Mouse (Mus musculus): ENCODE results near the gene Lats1. TPM values are rescaled to one million over a fixed set of nuclear protein-coding genes. Genes with fewer than 3 reads are reported as not detected.

The Lats1 gene
- polyA plus RNA-seq, 1 experiment from 2014 or later = 2.5 TPM

- Histone ChIP-seq H3K4me3 (ENCODE audit: low read depth, low read length) (peak overlapping the region; percentile 98), H3K27ac (ENCODE audit: low read depth) (peak overlapping the region; percentile 98), H3K27me3 (ENCODE audit: insufficient read depth, low read length) (no peaks in the 10 kb centered on the region), H3K4me1 (ENCODE audit: insufficient read depth) (peaks cover 36% of the 10 kb centered on the region), H3K4me2 (ENCODE audit: low read depth, low read length) (peak overlapping the region; percentile 94), H3K36me3 (replicated peaks; ENCODE audit: insufficient read depth, low read length) (peaks cover 14% of the 10 kb centered on the region), H3K9ac (replicated peaks) (peak overlapping the region; percentile 92), H3K9me3 (ENCODE audit: low read length) (no peaks in the 10 kb centered on the region)
- DNase-seq = peak; percentile 76
- under 1% methylated on average over 56 of the region's 64 CpGs for WGBS (ENCODE audit: insufficient replicate concordance)
- TF ChIP-seq EP300 (IDR thresholded peaks at IDR 0.05; ENCODE audit: low read depth) (no peak), CTCF (IDR thresholded peaks at IDR 0.05; ENCODE audit: low read depth) (peak; percentile 51)
- peak; percentile 87 for ATAC-seq
Observed at GRCm38 (mm10) chr10:7681343-7682025, 470 bp downstream of the Lats1 start.

DNA sequence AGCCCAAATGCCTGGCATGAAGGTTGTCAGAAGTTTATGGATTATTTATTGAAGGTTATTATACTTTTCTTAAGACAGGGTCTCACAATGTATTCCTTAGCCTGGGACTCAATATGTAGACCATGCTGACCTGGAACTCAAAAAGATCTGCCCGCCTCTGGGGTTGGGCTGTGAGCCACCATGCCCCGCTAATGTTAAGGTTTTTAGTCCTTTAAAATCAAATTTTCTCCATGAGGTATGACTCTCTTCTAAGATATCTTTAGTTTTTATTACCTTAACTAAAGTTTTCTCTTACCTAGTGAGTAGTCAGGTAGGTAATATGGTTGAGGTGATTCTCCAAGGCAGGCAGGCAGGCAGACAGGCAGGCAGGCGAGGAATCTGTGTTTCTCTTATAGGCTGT lies 1.2 kb downstream of the Lats1 start:
- TF ChIP-seq CTCF (IDR thresholded peaks at IDR 0.05; ENCODE audit: low read depth) (no peak), EP300 (IDR thresholded peaks at IDR 0.05; ENCODE audit: low read depth) (no peak)
- H3K4me2 ChIP-seq (ENCODE audit: low read depth, low read length) = peak overlapping the region; percentile 94
- H3K36me3 ChIP-seq (replicated peaks; ENCODE audit: insufficient read depth, low read length) = peaks cover 10% of the 10 kb centered on the region
- ATAC-seq (no peak), DNase-seq (no peak)
- peak overlapping the region; percentile 92 for H3K9ac ChIP-seq (replicated peaks)
- WGBS (ENCODE audit: insufficient replicate concordance) = 43% methylated on average over 3 of the region's 3 CpGs
- H3K27me3 ChIP-seq (ENCODE audit: insufficient read depth, low read length) = no peaks in the 10 kb centered on the region
- peak overlapping the region; percentile 98 for H3K4me3 ChIP-seq (ENCODE audit: low read depth, low read length)
- H3K4me1 ChIP-seq (ENCODE audit: insufficient read depth) = peaks cover 41% of the 10 kb centered on the region
- H3K9me3 ChIP-seq (ENCODE audit: low read length) = no peaks in the 10 kb centered on the region
- peak overlapping the region; percentile 98 for H3K27ac ChIP-seq (ENCODE audit: low read depth)

GRCm38 (mm10) chr10:7686902-7687301 lies 5.9 kb downstream of the Lats1 start:
- WGBS (ENCODE audit: insufficient replicate concordance) = 60% methylated on average over 6 of the region's 6 CpGs
- no peak overlapping the region for H3K4me2 ChIP-seq (ENCODE audit: low read depth, low read length)
- no peak overlapping the region for H3K27ac ChIP-seq (ENCODE audit: low read depth)
- H3K9ac ChIP-seq (replicated peaks) = no peak overlapping the region
- DNase-seq = no peak
- H3K4me3 ChIP-seq (ENCODE audit: low read depth, low read length) = no peak overlapping the region
- TF ChIP-seq EP300 (IDR thresholded peaks at IDR 0.05; ENCODE audit: low read depth) (no peak), CTCF (IDR thresholded peaks at IDR 0.05; ENCODE audit: low read depth) (no peak)
- H3K4me1 ChIP-seq (ENCODE audit: insufficient read depth) = peaks cover 29% of the 10 kb centered on the region
- peaks cover 8% of the 10 kb centered on the region for H3K36me3 ChIP-seq (replicated peaks; ENCODE audit: insufficient read depth, low read length)
- H3K9me3 ChIP-seq (ENCODE audit: low read length) = no peaks in the 10 kb centered on the region
- no peak for ATAC-seq
- no peaks in the 10 kb centered on the region for H3K27me3 ChIP-seq (ENCODE audit: insufficient read depth, low read length)

DNA sequence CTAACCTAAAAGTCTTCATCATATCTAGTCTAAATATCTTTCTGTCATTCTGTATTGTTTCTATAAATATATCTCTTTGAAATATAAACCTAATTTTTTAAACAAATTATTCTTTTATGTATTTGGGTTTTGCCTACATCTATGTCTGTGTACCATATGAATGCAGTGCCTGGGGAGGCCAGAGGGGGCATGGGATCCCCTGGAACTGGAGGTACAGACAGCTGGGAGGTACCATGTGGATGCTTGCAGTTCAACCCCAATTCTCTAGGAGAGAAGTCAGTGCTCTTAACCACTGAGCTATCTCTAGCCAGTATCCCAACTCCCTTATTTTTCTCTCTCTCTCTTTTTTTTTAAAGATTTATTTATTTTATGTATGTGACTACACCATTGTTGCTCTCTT lies 14.3 kb downstream of the Lats1 start:
- Histone ChIP-seq H3K4me1 (ENCODE audit: insufficient read depth) (no peaks in the 10 kb centered on the region), H3K9ac (replicated peaks) (no peak overlapping the region), H3K27me3 (ENCODE audit: insufficient read depth, low read length) (no peaks in the 10 kb centered on the region), H3K4me2 (ENCODE audit: low read depth, low read length) (no peak overlapping the region), H3K4me3 (ENCODE audit: low read depth, low read length) (no peak overlapping the region), H3K9me3 (ENCODE audit: low read length) (no peaks in the 10 kb centered on the region), H3K36me3 (replicated peaks; ENCODE audit: insufficient read depth, low read length) (peaks cover 69% of the 10 kb centered on the region), H3K27ac (ENCODE audit: low read depth) (no peak overlapping the region)
- DNase-seq = no peak
- 0 out of 2 replicates have a peak, but pooled peaks have one; percentile 59 for ATAC-seq
- TF ChIP-seq EP300 (IDR thresholded peaks at IDR 0.05; ENCODE audit: low read depth) (no peak), CTCF (IDR thresholded peaks at IDR 0.05; ENCODE audit: low read depth) (peak; percentile 38)

DNA sequence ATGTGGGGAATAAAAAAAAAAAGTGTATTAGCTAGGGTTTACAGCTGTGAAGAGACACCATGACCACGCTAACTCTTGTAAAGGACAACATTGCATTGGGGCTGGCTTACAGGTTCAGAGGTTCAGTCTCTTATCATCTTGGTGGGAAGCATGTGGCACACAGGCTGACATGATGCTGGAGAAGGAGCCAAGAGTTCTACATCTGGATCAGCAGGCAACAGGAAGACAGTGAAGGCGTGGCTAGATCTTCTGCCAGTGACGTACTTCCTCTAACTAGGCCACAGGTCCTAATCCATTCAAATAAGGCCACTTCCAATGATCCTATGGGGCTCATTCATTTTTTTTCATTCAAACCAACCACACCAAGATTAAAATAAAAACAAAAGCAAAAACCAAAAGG lies 19.1 kb downstream of the Lats1 start:
- H3K9me3 ChIP-seq (ENCODE audit: low read length) = no peaks in the 10 kb centered on the region
- H3K27ac ChIP-seq (ENCODE audit: low read depth) = no peak overlapping the region
- H3K4me3 ChIP-seq (ENCODE audit: low read depth, low read length) = no peak overlapping the region
- H3K4me2 ChIP-seq (ENCODE audit: low read depth, low read length) = no peak overlapping the region
- peaks cover 80% of the 10 kb centered on the region for H3K36me3 ChIP-seq (replicated peaks; ENCODE audit: insufficient read depth, low read length)
- no peak for TF ChIP-seq CTCF (IDR thresholded peaks at IDR 0.05; ENCODE audit: low read depth)
- WGBS (ENCODE audit: insufficient replicate concordance) = 58% methylated on average over 3 of the region's 3 CpGs
- ATAC-seq (no peak), DNase-seq (no peak)
- no peaks in the 10 kb centered on the region for H3K27me3 ChIP-seq (ENCODE audit: insufficient read depth, low read length)
- H3K4me1 ChIP-seq (ENCODE audit: insufficient read depth) = no peaks in the 10 kb centered on the region
- no peak overlapping the region for H3K9ac ChIP-seq (replicated peaks)

GRCm38 (mm10) chr10:7702586-7702985 lies 21.6 kb downstream of the Lats1 start:
- Histone ChIP-seq H3K9ac (replicated peaks) (no peak overlapping the region), H3K4me3 (ENCODE audit: low read depth, low read length) (no peak overlapping the region), H3K27ac (ENCODE audit: low read depth) (no peak overlapping the region), H3K36me3 (replicated peaks; ENCODE audit: insufficient read depth, low read length) (peaks cover 81% of the 10 kb centered on the region), H3K4me1 (ENCODE audit: insufficient read depth) (no peaks in the 10 kb centered on the region), H3K27me3 (ENCODE audit: insufficient read depth, low read length) (no peaks in the 10 kb centered on the region), H3K4me2 (ENCODE audit: low read depth, low read length) (no peak overlapping the region), H3K9me3 (ENCODE audit: low read length) (no peaks in the 10 kb centered on the region)
- DNase-seq = no peak
- no peak for ATAC-seq
- 89% methylated on average over 6 of the region's 6 CpGs for WGBS (ENCODE audit: insufficient replicate concordance)
- TF ChIP-seq CTCF (IDR thresholded peaks at IDR 0.05; ENCODE audit: low read depth) = no peak
- no peak for TF ChIP-seq EP300 (IDR thresholded peaks at IDR 0.05; ENCODE audit: low read depth)

Data from liver, postnatal 0 days (tissue).